Mouse (Mus musculus): ENCODE data around the gene Sipa1l1.

- TF ChIP-seq CTCF (IDR thresholded peaks at IDR 0.05; ENCODE audit: low read depth) (no peak), EP300 (IDR thresholded peaks at IDR 0.05; ENCODE audit: low read depth) (no peak)
Measured at GRCm38 (mm10) chr12:82366754-82367153, 197.6 kb downstream of the Sipa1l1 start.
